Mouse (Mus musculus) lung, embryonic 16.5 days (tissue): ENCODE measurements around the gene Nyx. TPM values are rescaled to one million over a fixed set of nuclear protein-coding genes. Genes with fewer than 3 reads are reported as not detected.

Experiments used
- ATAC-seq: fragments of 200-750 bp; cut with Nextera tagmentation; 2 replicates; pipeline ENCODE4 v1.8.0; 2017; ENCODE audit warnings: low read depth, mild to moderate bottlenecking, moderate library complexity
- H3K27ac ChIP-seq: fragments of 300-500 bp; sonication (generic); 2 replicates; pipeline ENCODE4 v1.5.1; 2014; ENCODE audit warnings: mild to moderate bottlenecking, control low read depth, low read length
- H3K27me3 ChIP-seq: fragments of 300-500 bp; sonication (generic); 2 replicates; pipeline ENCODE4 v1.6.1; 2014; ENCODE audit warnings: low read depth, low read length, mixed read lengths; ENCODE audit not compliant: control insufficient read depth, insufficient read depth
- H3K36me3 ChIP-seq: fragments of 300-500 bp; sonication (generic); 2 replicates; pipeline ENCODE4 v1.6.1; 2014; ENCODE audit warnings: low read length; ENCODE audit not compliant: control insufficient read depth, insufficient read depth
- H3K4me1 ChIP-seq: fragments of 300-500 bp; sonication (generic); replicated peaks from 2 replicates; pipeline ENCODE4 v1.6.1; 2014; ENCODE audit warnings: low read length, mixed read lengths; ENCODE audit not compliant: control insufficient read depth, insufficient read depth
- H3K4me2 ChIP-seq: fragments of 300-500 bp; sonication (generic); 2 replicates; pipeline ENCODE4 v1.6.1; 2014; ENCODE audit warnings: low read depth, low read length, control low read depth
- H3K4me3 ChIP-seq: fragments of 300-500 bp; sonication (generic); 2 replicates; pipeline ENCODE4 v1.5.1; 2014; ENCODE audit warnings: mild to moderate bottlenecking, low read length, control low read depth
- H3K9ac ChIP-seq: fragments of 300-500 bp; sonication (generic); 2 replicates; pipeline ENCODE4 v1.6.1; 2014; ENCODE audit warnings: low read length, control low read depth
- H3K9me3 ChIP-seq: fragments of 300-500 bp; sonication (generic); 2 replicates; pipeline ENCODE4 v1.6.1; 2016; ENCODE audit warnings: low read length; ENCODE audit not compliant: control insufficient read depth
- WGBS: fragments of 180-500 bp; shearing (Covaris S2); extraction: QIAGEN DNeasy Blood & Tissue Kit; methylation state at CpG from one replicate; pipeline ENCODE4 v1.1.7; 2014; 5-methylcytosine and 5-hydroxymethylcytosine counted together
- polyA plus RNA-seq: library from polyadenylated mRNA; unstranded; fragments of >200 nt; fragmentation: Nextera tagmentation; extraction: Ambion mirVana; gene quantifications from 2 replicates; pipeline ENCODE4 v1.2.1, GENCODE M21; 2015

The Nyx gene
- polyA plus RNA-seq, 1 experiment from 2014 or later, result 0.10 TPM

- no peaks in the 10 kb centered on the region for H3K36me3 ChIP-seq
- H3K27ac ChIP-seq, result peak overlapping the region; percentile 7; the same call in 1 of the 2 replicates
- no peak overlapping the region for H3K9ac ChIP-seq
- WGBS, result 68% methylated on average over 6 of the region's 6 CpGs
- ATAC-seq, result no peak
- H3K27me3 ChIP-seq, result peaks cover 5% of the 10 kb centered on the region; the same call in 1 of the 2 replicates
- no peaks in the 10 kb centered on the region for H3K9me3 ChIP-seq
- no peak overlapping the region for H3K4me2 ChIP-seq
- H3K4me1 ChIP-seq, result 0 out of 2 replicates have a peak, but pooled peaks cover 2% of the 10 kb centered on the region
- no peak overlapping the region for H3K4me3 ChIP-seq
Measured at GRCm38 (mm10) chrX:13467121-13467571, 1.2 kb downstream of the Nyx start.

- WGBS, result 44% methylated on average over 9 of the region's 9 CpGs
- Histone ChIP-seq H3K4me2 (peak overlapping the region; percentile 24; the same call in 1 of the 2 replicates), H3K27ac (peak overlapping the region; percentile 60), H3K4me1 (0 out of 2 replicates have a peak, but pooled peaks cover 2% of the 10 kb centered on the region), H3K27me3 (peaks cover 5% of the 10 kb centered on the region; the same call in 1 of the 2 replicates), H3K36me3 (no peaks in the 10 kb centered on the region), H3K9ac (no peak overlapping the region), H3K4me3 (no peak overlapping the region), H3K9me3 (no peaks in the 10 kb centered on the region)
- ATAC-seq, result peak; percentile 85
Measured at GRCm38 (mm10) chrX:13469160-13470116, 3.5 kb downstream of the Nyx start.

GRCm38 (mm10) chrX:13471925-13472324, 6.0 kb downstream of the Nyx start:
- H3K27me3 ChIP-seq, result peaks cover 2% of the 10 kb centered on the region; the same call in 1 of the 2 replicates
- H3K9ac ChIP-seq, result no peak overlapping the region
- no peak overlapping the region for H3K27ac ChIP-seq
- no peaks in the 10 kb centered on the region for H3K9me3 ChIP-seq
- WGBS, result 77% methylated on average over 3 of the region's 3 CpGs
- H3K4me1 ChIP-seq, result 0 out of 2 replicates have a peak, but pooled peaks cover 2% of the 10 kb centered on the region
- no peak for ATAC-seq
- H3K4me2 ChIP-seq, result no peak overlapping the region
- H3K36me3 ChIP-seq, result no peaks in the 10 kb centered on the region
- H3K4me3 ChIP-seq, result no peak overlapping the region

- Histone ChIP-seq H3K27ac (no peak overlapping the region; the same call in 1 of the 2 replicates), H3K4me3 (no peak overlapping the region), H3K4me2 (no peak overlapping the region), H3K9ac (no peak overlapping the region), H3K4me1 (0 out of 2 replicates have a peak, but pooled peaks cover 2% of the 10 kb centered on the region), H3K27me3 (peaks cover 2% of the 10 kb centered on the region; the same call in 1 of the 2 replicates), H3K9me3 (no peaks in the 10 kb centered on the region), H3K36me3 (no peaks in the 10 kb centered on the region)
- ATAC-seq, result peak; percentile 64
- WGBS, result 48% methylated on average over 4 of the region's 4 CpGs
Measured at GRCm38 (mm10) chrX:13472751-13473225, 6.9 kb downstream of the Nyx start.

GRCm38 (mm10) chrX:13475382-13475781, 9.5 kb downstream of the Nyx start:
- H3K27ac ChIP-seq, result no peak overlapping the region
- H3K4me1 ChIP-seq, result no peaks in the 10 kb centered on the region
- no peak overlapping the region for H3K9ac ChIP-seq
- H3K4me2 ChIP-seq, result no peak overlapping the region
- H3K27me3 ChIP-seq, result peaks cover 5% of the 10 kb centered on the region
- 54% methylated on average over 1 of the region's 1 CpGs for WGBS
- no peaks in the 10 kb centered on the region for H3K36me3 ChIP-seq
- H3K4me3 ChIP-seq, result no peak overlapping the region
- H3K9me3 ChIP-seq, result no peaks in the 10 kb centered on the region
- ATAC-seq, result no peak

- 56% methylated on average over 2 of the region's 2 CpGs for WGBS
- H3K9ac ChIP-seq, result no peak overlapping the region
Measured at GRCm38 (mm10) chrX:13477596-13477995, 11.7 kb downstream of the Nyx start.

GRCm38 (mm10) chrX:13478298-13478697, 12.4 kb downstream of the Nyx start:
- peaks cover 3% of the 10 kb centered on the region; the same call in 1 of the 2 replicates for H3K27me3 ChIP-seq
- H3K4me2 ChIP-seq, result no peak overlapping the region
- H3K4me3 ChIP-seq, result no peak overlapping the region
- no peak overlapping the region for H3K27ac ChIP-seq
- ATAC-seq, result no peak
- H3K9me3 ChIP-seq, result no peaks in the 10 kb centered on the region
- no peak overlapping the region for H3K9ac ChIP-seq
- 57% methylated on average over 5 of the region's 5 CpGs for WGBS
- no peaks in the 10 kb centered on the region for H3K36me3 ChIP-seq
- no peaks in the 10 kb centered on the region for H3K4me1 ChIP-seq

More at GRCm38 (mm10) chrX:13477596-13477995, 11.7 kb downstream of the Nyx start:
- peaks cover 3% of the 10 kb centered on the region; the same call in 1 of the 2 replicates for H3K27me3 ChIP-seq
- no peak overlapping the region for H3K4me2 ChIP-seq
- no peaks in the 10 kb centered on the region for H3K9me3 ChIP-seq
- no peak for ATAC-seq
- no peak overlapping the region for H3K27ac ChIP-seq
- no peak overlapping the region for H3K4me3 ChIP-seq
- H3K4me1 ChIP-seq, result no peaks in the 10 kb centered on the region
- no peaks in the 10 kb centered on the region for H3K36me3 ChIP-seq

- Histone ChIP-seq H3K27ac (no peak overlapping the region), H3K9me3 (no peaks in the 10 kb centered on the region), H3K9ac (no peak overlapping the region), H3K4me3 (no peak overlapping the region), H3K4me2 (no peak overlapping the region), H3K27me3 (peaks cover 3% of the 10 kb centered on the region; the same call in 1 of the 2 replicates), H3K36me3 (no peaks in the 10 kb centered on the region), H3K4me1 (no peaks in the 10 kb centered on the region)
- ATAC-seq, result no peak
Measured at GRCm38 (mm10) chrX:13479570-13479969, 13.7 kb downstream of the Nyx start.

GRCm38 (mm10) chrX:13482576-13482975, 16.7 kb downstream of the Nyx start:
- Histone ChIP-seq H3K4me2 (no peak overlapping the region), H3K4me3 (no peak overlapping the region), H3K4me1 (no peaks in the 10 kb centered on the region), H3K27me3 (peaks cover 3% of the 10 kb centered on the region; the same call in 1 of the 2 replicates), H3K9ac (no peak overlapping the region), H3K27ac (peak overlapping the region; percentile 17; the same call in 1 of the 2 replicates), H3K9me3 (peaks cover 10% of the 10 kb centered on the region), H3K36me3 (no peaks in the 10 kb centered on the region)
- peak; percentile 67 for ATAC-seq
- WGBS, result 31% methylated on average over 1 of the region's 1 CpGs
